Mouse (Mus musculus) right cerebral cortex, adult 18-20 months (tissue): ENCODE results near the gene Phgdh.
A peak's percentile ranks its signal among the peaks of the same experiment; 100 is the strongest.

ENCODE experiments used
- DNase-seq: peaks from one replicate; pipeline ENCODE4 v3.0.0; 2022; ENCODE audit warnings: mixed read lengths

The Phgdh gene

DNA sequence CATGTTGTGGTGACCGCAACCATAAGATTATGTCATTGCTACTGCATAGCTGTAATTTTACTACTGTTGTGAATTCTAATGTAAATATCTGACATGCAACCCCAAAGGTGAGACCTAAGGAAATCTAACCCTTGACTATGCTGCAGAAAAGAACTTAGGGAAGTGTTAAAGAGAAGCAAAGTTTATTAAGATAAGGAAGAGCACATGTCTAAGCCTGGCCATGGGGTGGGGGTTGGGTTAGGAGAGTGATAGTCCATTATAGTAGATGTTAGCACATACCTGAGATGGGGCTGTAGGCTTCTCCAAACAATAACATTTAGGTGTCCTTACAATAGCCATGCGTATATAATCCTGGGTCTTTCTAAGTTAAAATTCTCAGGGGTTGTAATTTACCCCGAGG is 3.4 kb upstream of the Phgdh start:
- DNase-seq, result no peak

DNA sequence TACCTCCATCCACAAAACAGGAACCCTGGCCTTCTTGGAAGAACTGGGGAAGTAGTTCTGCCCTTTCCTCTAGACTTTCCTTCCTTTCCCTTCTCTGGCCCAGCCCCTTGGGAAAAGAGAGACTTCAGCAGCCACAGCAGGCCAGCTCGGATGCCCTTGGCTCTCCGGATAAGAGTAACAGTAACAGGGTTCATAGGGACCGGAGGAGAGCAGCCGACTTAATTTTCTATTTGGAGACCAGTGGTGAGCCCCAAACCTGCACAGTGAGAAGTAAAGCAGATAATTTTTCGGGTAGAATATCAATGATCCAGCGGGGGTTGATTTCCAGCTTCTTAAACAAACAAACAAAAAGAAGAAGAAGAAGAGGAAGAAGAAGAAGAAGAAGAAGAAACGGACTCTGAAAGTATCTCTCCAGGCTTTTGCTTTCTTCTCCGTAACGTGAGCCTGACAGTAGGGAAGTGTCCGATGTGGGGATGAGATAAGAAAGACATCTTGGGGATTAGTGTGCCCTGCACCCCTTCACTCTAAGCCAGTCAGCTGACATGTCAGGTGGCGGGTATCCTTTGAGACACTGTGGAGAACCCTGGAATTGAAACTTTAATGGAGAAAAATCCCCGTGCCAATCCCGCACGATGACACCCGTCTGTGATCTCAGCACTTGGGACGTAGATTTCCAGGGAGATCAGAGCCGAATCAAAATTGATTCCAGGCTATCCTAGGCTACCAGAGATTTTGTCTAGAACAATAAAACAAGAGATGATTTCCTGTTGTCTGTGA is 1.2 kb upstream of the Phgdh start:
- DNase-seq, result no peak

DNA sequence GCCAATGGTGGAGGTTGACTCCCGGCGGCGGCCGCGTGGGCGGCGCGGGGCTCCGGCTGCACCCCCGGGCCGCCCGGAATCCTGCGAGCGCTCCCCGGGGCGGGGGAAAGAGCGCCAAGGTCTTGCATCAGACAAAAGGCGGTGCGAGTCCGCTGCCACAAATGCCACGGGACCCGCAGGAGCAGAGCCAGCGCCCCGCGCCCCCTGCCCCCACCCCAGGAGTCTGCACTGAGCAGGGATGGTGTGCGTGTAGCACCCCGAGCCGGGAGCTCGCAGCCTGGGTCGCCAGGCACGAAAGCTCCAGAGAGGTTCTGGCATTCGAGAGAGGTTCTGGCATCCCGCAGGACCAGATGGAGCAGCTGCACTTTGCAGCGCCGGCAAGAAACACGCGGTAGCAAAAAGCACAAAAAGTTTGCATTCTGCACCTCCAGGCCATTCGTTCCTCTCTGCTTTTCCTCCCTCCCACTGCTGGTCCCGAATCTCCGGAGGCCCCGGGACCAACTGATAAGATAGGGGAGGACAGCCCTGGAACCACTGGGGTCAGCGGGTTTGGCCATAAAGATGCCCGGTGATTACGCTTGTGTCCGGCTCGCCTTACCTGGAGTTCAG is 589 bp downstream of the Phgdh start:
- peak; percentile 48 for DNase-seq

DNA sequence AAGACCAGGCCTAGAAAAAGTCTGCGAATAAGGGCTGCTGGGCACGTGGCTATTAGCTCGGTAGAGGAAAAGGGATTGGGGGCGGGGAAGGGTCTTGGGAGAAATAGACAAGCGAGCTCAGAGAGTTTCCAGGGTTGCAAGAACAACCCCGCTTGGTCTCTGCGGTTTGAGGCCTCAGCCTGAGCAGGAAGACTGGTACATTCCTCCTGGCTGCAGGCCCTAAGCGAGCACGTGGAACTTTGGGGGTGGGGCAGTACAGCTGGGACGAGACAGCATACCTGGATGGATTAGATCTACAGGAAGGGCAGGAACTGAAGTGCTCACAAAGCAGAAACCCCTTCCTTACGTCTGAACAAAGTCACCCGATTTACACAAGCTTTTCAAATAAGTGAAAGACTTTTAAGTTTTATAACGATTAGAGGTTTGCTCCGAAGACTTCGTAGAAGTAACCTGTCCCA is 1.2 kb downstream of the Phgdh start:
- DNase-seq, result peak; percentile 21

DNA sequence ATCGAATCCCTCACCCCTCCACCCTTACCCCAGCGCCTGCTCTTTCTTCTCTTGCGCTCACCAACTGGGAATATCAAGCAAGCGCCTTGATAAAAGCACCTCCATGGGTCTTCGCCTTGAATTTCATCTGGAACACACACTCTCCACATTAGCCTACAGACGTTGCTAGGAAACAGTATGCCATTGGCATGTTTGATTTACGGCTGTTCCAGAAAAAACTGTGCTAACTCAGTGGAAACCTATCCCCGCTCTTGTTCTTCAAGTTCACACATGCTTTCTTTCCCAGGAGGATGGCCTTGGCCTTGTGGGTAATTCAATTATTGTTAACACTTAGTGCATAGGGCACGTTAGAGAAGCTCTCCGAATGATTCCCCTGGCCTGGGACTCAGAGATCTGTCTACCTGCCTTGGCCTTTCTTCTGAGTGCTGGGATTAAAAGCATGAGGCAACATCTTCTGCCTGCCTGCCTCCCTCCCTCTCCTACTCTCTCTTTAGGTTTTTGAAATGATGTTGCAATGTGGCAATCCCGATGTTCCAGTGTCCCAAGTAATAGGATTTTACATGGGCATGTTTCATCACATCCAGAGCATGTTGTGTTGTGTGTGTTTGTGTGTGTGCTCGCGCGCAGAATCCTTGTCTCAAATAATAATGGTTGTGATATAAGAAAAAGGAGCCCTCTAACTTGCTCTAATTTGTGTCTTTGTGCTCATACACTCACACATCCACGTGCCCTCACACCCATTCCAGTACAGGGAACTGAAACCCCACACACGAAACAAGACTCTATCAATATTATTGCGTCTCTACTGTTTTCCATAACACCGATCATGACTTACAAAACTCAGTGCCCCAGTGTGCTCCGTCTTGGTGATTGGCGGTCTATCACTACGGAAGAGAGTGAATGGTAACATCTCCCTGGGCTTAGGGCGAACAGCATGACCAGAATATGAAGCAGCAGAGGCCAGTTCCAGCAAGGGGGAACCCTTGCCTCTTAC is 2.8 kb downstream of the Phgdh start:
- DNase-seq, result no peak

DNA sequence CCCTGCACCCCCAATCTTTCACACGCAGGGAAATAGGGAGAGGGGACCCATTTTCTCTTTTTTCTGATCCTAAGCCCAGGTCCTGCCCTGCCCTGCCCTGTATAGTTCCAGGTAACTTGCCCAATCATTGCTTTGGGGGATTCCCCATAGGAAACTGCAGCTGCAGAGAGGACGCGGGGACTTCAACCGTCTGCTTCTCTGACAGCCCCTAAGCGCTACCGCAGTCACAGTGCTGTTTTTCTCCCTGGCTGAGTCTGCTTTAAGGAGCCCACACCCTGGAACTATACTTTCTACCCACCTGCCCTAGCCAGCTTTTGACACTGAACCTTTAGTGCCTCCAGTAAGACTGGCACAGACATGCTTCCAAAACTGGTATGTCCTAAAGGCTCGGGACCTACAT is 3.9 kb downstream of the Phgdh start:
- no peak for DNase-seq

DNA sequence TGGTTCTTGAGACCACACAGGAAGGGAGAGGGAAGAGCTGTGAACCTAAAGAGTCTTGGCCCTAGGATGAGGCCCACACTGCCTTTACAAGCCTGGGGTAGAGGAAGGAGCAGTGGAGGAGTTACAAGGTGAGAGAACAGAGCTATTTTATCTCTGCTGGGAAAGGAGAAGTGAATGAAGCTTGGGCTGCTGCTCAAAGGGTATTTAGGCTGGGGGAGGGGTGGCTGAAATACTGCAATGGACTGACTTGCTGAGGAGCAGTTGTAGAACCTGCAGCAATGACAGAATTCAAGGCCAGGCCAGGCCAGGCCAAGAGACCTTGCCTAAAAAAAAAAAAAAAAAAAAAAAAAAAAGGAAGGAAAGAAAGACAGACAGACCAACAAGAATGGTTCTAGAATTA is 4.5 kb downstream of the Phgdh start:
- no peak for DNase-seq

DNA sequence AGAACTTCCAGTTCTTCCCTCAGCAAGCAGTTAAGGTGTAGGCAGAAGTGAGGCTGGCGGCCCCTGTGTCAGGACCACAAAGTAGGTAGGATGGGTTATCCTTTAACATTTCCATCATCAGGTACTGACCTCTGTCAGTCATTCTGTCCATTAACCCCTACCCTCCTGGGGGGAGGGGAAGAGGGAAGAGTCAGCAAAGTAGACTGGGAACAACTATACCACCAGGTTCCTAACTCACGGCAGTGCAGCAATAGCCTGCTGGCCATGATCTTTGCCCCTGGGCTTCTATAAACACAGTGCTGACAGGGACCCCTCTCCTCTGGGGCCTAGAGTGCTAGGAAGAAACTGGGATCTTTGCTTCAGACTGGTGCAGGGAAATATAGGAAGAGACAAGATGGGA is 5.8 kb downstream of the Phgdh start:
- DNase-seq, result no peak

DNA sequence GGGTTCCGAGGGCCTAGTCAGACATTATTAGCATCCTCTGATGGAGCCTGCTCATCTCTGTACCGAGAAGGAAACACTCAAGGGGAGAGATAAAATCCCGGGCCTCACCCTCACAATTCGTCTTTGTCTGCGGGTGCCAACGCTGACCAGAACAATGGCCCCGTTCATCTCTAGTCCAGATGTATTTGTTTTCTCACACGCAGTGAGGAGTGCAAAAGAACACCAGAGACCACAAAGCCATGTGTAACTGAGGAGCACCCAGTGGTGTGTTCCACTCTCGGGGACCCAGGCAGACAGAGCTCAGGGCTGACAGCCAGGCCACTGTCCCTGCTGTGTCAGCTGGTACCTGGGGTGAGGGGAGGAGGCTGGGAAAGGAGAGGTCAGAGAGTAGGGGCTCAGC is 15.6 kb downstream of the Phgdh start:
- DNase-seq, result peak; percentile 38

DNA sequence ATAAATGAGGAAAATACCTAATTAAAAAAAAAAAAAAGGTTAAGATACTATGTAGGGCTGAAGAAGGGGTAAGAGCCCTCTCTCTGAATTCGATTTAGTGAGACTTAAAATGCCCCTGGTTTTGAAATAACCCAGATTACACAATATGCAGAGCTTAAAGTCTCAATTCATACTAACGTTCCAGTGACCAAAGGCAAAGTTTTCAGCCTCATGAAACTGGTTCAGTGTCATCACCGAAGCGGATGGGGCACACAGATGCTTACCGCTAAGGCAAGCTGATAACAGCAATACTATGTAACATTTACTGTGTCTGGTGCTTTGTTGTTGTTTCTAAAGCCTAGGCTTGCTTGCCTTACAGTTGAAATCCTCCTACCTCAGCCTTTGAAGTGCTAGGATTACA is 17.6 kb downstream of the Phgdh start:
- DNase-seq, result no peak

DNA sequence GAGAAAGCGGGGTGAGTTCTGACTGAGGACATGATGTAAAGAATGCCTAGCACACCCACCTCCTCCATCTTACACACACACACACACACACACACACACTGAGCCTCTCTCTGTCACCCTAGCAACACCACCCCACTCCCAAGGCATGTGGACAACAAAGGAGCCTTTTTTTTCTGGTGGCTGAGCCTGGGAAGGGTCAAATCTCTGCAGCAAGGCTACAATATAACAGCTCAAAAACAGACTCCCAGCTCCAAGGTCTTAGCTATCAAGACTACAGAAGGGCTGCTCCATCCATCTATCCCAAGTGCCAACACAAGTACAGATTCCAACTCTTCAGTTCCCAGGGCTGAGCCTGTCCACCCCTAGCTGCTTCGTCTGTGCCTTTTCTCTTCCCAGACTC is 20.6 kb downstream of the Phgdh start:
- no peak for DNase-seq

DNA sequence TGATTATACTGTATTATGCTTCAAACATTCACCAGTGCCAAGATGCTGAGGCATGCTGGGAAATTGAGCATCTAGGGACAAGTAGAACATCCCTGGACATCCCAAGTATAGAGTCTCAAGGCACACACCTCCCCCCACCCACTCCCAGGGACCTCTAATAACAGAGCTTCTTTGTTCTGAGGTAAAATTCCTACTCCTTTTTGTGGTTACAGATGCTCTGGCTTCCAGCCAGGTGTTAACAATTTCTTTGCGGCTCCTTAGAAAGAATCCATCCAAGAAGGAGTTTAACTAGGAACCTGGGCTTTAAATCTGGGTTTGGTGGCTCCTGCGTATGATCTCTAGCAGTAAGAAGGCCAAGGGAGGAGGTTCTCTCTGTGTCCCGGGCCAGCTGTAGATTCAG is 22.6 kb downstream of the Phgdh start:
- DNase-seq, result peak; percentile 20

DNA sequence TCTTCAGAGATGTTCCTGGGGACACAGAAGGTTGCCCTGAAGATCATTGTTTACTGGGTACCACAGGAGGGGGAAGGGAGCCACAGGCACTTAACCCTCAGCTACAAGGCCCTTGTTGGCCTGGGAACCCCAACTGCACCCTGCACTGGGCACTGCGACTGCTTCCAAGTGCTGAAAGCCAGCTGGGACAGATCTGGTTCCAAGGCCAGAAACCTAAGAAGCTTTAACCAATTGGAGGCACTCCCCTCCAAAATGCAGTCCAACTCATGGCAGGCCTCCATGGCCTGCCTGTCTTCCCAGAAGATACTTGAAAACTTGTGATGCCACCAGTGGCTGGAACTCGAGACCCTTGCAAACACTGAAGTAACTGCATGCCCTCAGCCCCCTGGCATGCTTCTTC is 24.6 kb downstream of the Phgdh start:
- DNase-seq, result no peak

DNA sequence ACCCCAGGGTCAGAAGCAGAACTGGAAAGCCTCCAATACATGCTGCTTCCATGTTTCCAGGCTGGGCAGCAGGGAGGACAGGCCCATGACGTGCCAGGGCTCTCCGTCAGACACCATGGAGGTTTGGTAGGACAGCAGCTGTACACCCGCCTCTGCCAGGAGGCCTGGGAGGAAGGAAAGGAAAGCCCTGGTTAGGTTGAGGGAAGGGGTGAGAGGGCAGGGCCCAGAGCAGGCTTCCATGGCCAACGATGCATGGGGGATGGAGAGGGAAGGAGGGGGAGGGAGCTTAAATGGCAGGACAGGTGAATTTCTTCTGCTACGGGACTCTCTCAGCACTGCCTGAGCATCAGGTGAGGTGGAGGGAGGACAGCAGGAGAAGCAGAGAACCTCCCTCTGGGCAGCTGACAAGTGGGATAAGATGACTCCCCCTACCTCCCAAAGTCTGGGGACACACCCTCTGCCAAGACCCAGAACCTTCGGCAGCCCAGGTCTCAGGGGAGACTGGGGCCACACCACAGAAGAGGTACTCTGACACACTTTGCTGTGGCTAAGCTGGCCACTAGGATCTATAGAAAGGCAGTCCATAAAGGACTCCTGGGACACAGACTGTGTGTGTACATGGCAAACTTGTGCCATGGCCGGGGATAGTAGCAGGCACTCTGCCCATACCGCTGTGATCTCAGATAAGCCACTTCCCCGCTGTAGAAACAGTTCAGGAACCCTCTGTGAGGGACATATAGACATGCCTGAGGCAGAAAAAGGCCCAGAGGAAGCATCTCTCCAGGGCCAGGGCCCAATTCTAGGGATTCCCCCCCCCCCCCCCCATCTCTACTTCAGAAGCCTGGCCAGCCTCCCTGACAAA is 26.3 kb downstream of the Phgdh start:
- no peak for DNase-seq

DNA sequence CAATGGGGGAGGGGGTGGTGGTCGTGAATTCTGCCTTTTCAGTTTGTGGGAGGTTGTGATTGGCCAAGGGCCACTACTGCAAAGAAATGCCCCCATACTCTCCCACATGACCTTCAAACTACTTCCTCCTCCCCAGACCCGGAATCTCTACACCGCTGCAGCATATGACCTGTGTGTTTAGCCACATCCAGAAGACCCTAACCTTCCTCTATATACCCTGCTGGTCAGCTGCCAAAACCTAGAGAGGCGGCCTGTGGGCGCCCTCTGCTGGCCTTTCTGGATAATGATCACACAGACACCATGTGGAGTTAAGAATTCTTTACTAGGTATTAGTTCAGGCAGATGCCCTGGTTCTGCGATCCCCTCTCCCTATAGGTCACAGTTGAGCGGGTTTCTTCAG is 26.9 kb downstream of the Phgdh start:
- DNase-seq, result peak; percentile 37

DNA sequence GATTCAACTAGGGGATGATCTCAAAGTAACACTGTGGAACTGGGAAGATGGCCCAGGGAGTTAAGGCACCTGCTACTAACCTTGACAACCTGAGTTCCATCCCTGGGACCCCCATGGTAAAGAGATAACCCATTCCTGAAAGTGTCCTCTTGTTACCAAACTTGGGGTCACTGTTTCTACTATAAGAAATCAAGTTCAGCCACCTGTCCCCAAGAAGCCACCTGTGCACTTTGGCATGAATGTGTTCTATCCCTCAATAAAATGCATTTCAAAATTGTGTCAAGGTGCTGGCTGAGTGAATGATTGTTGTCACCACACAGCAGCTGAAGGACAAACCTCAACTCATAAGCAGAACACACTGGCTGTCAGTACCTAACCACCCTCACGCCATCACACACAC is 29.3 kb downstream of the Phgdh start:
- no peak for DNase-seq

DNA sequence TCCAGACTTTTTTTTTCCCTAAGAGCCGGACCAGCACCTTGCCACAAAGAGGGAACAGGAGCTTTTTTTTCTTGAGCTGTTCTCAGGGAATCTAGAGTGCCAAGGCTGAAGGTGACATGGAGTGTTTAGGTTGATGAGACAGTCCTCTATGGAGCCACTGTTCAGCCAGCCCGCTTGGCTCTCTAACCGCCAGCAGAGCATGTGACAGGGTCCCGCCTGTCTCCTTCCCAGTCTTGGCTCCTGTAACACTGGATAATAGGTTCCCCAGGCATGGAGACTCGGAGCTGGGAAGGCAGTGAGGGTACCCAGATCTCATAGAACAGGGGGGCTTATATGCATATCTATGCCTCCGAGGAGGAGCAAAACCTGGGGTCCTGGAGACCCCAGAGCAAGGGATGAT is 31.2 kb downstream of the Phgdh start:
- DNase-seq, result no peak

DNA sequence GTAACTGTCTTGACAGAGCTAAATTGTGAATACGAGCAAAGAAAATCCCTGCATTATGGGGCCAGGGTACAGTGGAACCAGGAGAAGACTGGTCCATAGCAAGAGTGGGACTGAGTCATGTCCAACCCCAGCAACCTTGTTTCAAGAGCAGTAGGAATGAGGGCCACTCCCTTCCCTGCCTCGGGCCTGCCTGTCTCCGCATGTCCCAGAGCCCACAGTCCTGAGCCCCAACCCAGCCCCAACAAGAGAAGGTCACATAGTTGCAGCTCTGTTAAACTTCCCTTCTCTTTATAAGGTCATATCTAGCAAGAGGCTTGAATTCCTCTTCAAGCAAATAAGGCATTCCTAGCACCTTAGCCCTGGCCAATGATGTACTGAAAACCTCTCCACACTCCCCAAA is 38.0 kb downstream of the Phgdh start:
- no peak for DNase-seq

DNA sequence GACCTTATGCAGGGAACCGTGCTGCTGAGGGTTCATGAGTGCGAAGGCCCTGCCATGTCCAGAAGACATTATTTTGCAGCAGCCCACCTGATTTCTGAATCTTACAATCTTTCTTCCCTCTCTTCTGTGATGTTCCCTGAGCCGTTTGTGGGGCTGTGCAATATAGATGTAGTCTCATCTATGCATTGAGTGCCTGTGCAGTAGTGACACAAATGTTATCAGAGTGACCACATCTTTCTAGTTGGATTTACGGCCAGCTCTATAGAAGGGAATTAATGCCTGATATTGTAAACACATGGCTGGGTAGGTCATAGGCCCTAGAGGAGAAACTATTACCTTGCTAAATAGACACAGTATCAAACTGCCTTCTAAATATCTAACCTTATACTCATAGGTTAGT is 39.5 kb downstream of the Phgdh start:
- DNase-seq, result no peak

DNA sequence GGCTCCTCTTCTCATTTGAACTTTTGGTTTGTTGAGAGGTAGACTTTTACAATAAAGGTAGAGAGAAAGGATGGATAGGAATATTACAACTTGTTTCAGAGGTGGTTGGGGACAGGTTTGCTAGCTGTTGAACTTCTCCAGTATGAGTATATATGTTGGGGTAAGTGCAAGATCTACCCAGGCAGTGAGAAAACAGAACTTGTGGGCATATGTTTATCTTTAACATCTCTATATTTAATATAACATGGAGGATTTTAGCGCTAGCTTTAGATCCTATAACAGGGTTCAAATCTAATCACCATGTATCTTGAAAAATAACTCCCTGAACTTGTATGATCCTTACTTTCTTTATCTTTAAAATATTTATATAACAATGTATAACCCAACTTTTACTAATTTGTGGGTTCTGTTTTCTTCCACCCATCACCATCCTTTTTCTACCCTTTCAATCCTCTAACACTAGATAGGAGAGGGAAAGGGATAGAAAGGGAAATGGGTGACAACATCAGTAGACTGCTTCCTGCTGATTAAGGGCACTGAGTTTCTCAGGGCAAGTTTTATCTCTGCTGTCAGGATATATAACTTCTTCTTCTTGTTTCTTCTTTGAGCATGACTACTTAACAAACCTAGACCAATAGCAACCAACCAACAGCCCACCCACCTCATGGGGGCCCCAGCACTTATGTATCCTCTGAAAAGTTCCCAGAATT is 40.2 kb downstream of the Phgdh start:
- DNase-seq, result no peak

DNA sequence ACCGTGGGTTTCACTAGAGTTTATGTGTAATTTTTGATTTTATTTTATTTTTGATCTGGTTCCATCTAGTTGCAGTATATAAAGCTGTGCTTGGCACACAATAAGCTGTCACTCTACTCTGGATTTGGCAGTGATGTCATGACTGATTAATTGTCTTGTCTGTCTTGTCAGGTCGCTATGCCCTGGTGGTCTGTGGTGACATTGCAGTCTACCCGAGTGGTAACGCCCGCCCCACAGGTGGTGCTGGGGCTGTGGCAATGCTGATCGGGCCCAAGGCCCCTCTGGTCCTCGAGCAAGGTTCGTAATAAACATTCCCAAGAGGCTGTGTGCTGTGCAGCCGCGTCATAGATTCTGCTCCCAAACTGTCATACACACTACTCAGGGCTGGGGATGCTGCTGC is 43.8 kb downstream of the Phgdh start:
- no peak for DNase-seq

DNA sequence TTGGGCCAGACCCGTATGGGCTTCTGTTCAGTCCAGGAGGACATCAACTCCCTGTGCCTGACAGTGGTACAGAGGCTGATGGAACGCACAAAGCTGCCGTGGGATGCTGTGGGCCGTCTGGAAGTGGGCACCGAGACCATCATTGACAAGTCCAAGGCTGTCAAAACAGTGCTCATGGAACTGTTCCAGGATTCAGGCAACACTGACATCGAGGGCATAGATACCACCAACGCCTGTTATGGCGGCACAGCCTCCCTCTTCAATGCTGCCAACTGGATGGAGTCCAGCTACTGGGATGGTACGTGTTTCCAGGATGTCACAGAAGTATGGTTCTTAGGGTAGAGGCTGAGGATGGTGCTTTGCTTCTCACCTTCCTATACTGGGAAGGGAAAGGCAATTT is 48.7 kb downstream of the Phgdh start:
- no peak for DNase-seq
